Mouse (Mus musculus) brain, adult 2 months (tissue): ENCODE measurements around the gene Socs3.

ENCODE experiments used
- DNase-seq: peaks from one replicate; pipeline ENCODE4 v3.0.0; 2011; ENCODE audit warnings: low read depth, low spot score

Socs3 gene

GRCm38 (mm10) chr11:117995661-117996060, 25.8 kb upstream of the Socs3 start:
- DNase-seq = no peak

GRCm38 (mm10) chr11:117995255-117995654, 25.4 kb upstream of the Socs3 start:
- DNase-seq = no peak

- DNase-seq = peak; percentile 59
These were observed 24.6 kb upstream of the Socs3 start for GRCm38 (mm10) chr11:117994250-117995057.

GRCm38 (mm10) chr11:117993190-117994175, 23.6 kb upstream of the Socs3 start:
- peak; percentile 27 for DNase-seq

- peak; percentile 66 for DNase-seq
These were observed 21.9 kb upstream of the Socs3 start for GRCm38 (mm10) chr11:117991502-117992470.

- DNase-seq = peak; percentile 64
These were observed 20.1 kb upstream of the Socs3 start for GRCm38 (mm10) chr11:117989926-117990325.

- no peak for DNase-seq
These were observed 19.4 kb upstream of the Socs3 start for GRCm38 (mm10) chr11:117989241-117989640.

GRCm38 (mm10) chr11:117987968-117988367, 18.1 kb upstream of the Socs3 start:
- DNase-seq = no peak

- peak; percentile 35 for DNase-seq
These were observed 17.2 kb upstream of the Socs3 start for GRCm38 (mm10) chr11:117987032-117987451.

- DNase-seq = peak; percentile 96
These were observed 16.5 kb upstream of the Socs3 start, which contains the start of gene Pgs1 for GRCm38 (mm10) chr11:117986126-117987031. Gene Pgs1, plus strand, starts transcription at chr11:117986292.

GRCm38 (mm10) chr11:117983770-117984169, 13.9 kb upstream of the Socs3 start:
- DNase-seq = peak; percentile 68

GRCm38 (mm10) chr11:117982426-117982825, 12.6 kb upstream of the Socs3 start:
- DNase-seq = no peak

GRCm38 (mm10) chr11:117979388-117979787, 9.5 kb upstream of the Socs3 start:
- DNase-seq = no peak

GRCm38 (mm10) chr11:117977694-117978360, 8.0 kb upstream of the Socs3 start:
- DNase-seq = no peak

- peak; percentile 71 for DNase-seq
These were observed 6.3 kb upstream of the Socs3 start for GRCm38 (mm10) chr11:117976081-117976582.

GRCm38 (mm10) chr11:117975211-117975967, 5.5 kb upstream of the Socs3 start:
- no peak for DNase-seq

GRCm38 (mm10) chr11:117974327-117975125, 4.7 kb upstream of the Socs3 start:
- no peak for DNase-seq

GRCm38 (mm10) chr11:117973569-117973968, 3.7 kb upstream of the Socs3 start:
- no peak for DNase-seq
